Mouse (Mus musculus) CD4-positive, CD25-positive, alpha-beta regulatory T cell, adult 9 weeks (primary cell): ENCODE results near the gene 4930430A15Rik. TPM values are rescaled to one million over a fixed set of nuclear protein-coding genes. Genes with fewer than 3 reads are reported as not detected.

Experiments used
- polyA plus RNA-seq: library from polyadenylated mRNA; unstranded; fragments of 100-300 nt; shearing (Covaris generic); gene quantifications from one replicate; pipeline ENCODE4 v1.2.1, GENCODE M21; 2017

4930430A15Rik gene
- polyA plus RNA-seq: not detected

DNA sequence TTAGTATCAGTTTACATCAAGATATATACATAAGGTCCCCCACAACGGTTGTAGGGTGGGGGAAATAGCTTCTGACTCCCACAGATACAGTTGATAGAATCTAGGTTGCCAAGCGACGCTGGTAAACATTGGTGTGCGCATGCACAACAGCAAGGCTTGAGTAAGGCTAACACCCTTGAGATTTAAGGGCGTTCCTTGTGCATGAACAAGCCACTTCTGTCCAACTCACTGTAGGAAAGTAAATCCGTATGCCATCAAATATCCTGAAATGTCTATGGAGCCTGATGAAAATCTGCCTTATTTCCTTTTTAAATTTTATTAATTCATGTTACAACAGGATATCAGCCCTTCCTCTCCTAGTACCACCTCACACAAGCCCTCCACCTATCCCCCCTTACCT is at the start of gene 4930430A15Rik:
4930430A15Rik (minus strand) TSS at position 101 of the 400 bp plus-strand sequence.

DNA sequence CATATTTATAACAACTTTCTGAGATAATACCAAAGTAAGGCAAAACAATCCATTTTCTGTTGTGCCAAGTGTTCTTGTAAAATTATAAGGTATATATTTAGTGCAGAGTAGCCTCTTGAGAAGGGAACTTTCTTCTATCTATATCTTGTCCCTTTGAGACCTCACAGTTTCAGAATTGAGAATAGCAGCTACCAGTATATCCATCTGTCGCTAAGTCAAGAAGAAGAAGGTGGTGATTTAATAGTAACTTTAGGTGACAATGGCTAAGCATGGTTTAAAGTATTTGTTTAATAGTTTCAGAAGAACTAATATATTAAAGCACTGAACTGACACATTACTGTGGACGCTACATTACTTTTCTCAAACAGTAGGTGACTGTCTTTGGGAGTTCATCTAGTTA is 44.6 kb upstream of the 4930430A15Rik start, which contains the start of gene Olfr1277:
Olfr1277 (minus strand) TSS at position 101 of the 400 bp plus-strand sequence.

DNA sequence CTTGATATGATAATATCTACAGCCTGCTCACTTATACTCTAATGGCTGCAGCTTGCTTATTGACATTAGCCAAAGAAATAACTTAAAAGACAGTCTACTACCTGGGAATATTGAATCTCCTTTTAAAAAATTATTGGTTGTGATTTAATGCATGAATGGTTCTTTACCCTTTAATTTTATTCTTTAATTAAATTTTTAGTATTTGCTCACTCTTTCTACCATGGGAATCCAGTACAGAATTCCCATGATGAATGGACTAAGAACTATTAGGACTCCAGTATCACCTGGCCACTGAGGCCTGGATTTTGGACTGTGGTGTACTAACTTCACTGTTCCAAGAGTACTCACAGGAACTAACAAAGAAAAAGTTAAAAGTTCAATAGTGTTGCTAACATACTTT is 24.8 kb upstream of the 4930430A15Rik start, which contains the start of gene Olfr1276:
Olfr1276 (plus strand) TSS at position 301 of the 400 bp plus-strand sequence.

DNA sequence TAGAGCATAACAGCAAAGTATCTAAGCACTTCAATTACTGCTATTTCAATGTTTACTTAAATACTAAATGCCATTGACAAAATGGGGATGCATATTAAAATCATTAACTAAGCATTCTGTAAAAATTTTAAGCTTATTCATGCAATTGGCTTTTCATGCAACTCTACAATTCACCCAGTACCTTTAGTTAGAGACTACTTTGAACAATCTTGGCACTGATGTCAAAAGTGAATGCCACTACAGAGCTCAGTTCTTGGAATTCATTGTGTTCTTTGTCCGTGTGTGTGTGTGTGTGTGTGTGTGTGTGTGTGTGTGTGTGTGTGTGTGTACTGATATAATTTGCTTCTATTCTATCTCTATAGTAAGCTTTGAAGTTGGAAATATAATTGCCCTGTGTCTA is 5.8 kb upstream of the 4930430A15Rik start, which contains the start of gene Olfr1275:
Olfr1275 (minus strand) TSS at position 101 of the 400 bp plus-strand sequence.

DNA sequence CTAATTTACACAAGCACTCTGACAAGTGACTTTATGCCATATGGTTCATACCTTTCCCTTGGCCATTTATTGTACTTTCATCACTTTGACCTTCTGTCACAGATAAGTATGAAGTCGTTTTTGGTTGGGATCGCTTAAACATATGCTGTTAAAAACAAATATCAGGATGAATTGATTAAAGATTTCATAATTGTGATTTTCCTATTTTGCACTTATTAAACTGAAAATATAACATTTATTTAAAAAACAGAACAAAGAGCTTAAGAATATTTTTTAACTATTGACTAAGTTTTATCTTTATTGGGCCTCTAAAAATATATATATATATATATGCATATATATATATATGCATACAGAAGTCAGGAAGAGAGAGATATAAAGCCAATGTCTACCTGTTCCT is 76.6 kb downstream of the 4930430A15Rik start, which contains the start of gene Gm15130:
Gm15130 (minus strand) TSS at position 101 of the 400 bp plus-strand sequence.

Other genes starting within 250 kb of the 4930430A15Rik start
- gene Gm13941, start 123.6 kb downstream of the 4930430A15Rik start, polyA plus RNA-seq: not detected
- not detected for gene Gm15130, start 76.7 kb downstream of the 4930430A15Rik start, polyA plus RNA-seq
- gene Olfr1275, start 5.7 kb upstream of the 4930430A15Rik start, polyA plus RNA-seq: not detected
- gene Olfr1276, start 24.9 kb upstream of the 4930430A15Rik start, polyA plus RNA-seq: not detected
- gene Olfr1277, start 44.5 kb upstream of the 4930430A15Rik start, polyA plus RNA-seq: not detected
- not detected for gene Olfr1278, start 60.5 kb upstream of the 4930430A15Rik start, polyA plus RNA-seq
- not detected for gene Olfr1279, start 71.0 kb upstream of the 4930430A15Rik start, polyA plus RNA-seq
- gene Olfr1280, start 84.4 kb upstream of the 4930430A15Rik start, polyA plus RNA-seq: not detected
- gene Olfr1281, start 96.9 kb upstream of the 4930430A15Rik start, polyA plus RNA-seq: not detected
- not detected for gene Olfr1282, start 106.5 kb upstream of the 4930430A15Rik start, polyA plus RNA-seq
- not detected for gene Olfr1283, start 137.2 kb upstream of the 4930430A15Rik start, polyA plus RNA-seq
- not detected for gene Olfr1284, start 145.9 kb upstream of the 4930430A15Rik start, polyA plus RNA-seq
- not detected for gene Olfr1286, start 193.5 kb upstream of the 4930430A15Rik start, polyA plus RNA-seq
- gene Olfr1287, start 219.5 kb upstream of the 4930430A15Rik start, polyA plus RNA-seq: not detected
- not detected for gene Olfr1288, start 244.5 kb upstream of the 4930430A15Rik start, polyA plus RNA-seq